Mouse (Mus musculus) liver, adult 2 months (tissue): Measurements from ENCODE around the gene Hmox2.

ENCODE experiments used
- CTCF ChIP-seq: fragments of 200-500 bp; IDR thresholded peaks from 2 replicates; pipeline ENCODE4 v1.5.1; 2011; ENCODE audit warnings: low read depth, low read length, control low read depth
- POLR2A ChIP-seq: fragments of 200-500 bp; IDR thresholded peaks from 2 replicates; pipeline ENCODE4 v1.6.1; 2011; ENCODE audit warnings: low read length, control low read depth; ENCODE audit not compliant: insufficient read depth; ENCODE audit errors: extremely low read depth

- TF ChIP-seq POLR2A (no peak), CTCF (no peak)
Measured at GRCm38 (mm10) chr16:4730776-4731358, 4.7 kb downstream of the Hmox2 start.
